Mouse (Mus musculus): ENCODE results near the gene Smco2.

- TF ChIP-seq POLR2A (IDR thresholded peaks at IDR 0.05; ENCODE audit: control insufficient read depth, extremely low read depth, insufficient read depth, low read length, poor library complexity) = no peak
- TF ChIP-seq CTCF (IDR thresholded peaks at IDR 0.05; ENCODE audit: borderline replicate concordance, control insufficient read depth, extremely low read depth, insufficient read depth, low read length, poor library complexity) = no peak
Observed at GRCm38 (mm10) chr6:146884851-146885250, 34.9 kb downstream of the Smco2 start.

All from thymus, adult 2 months (tissue).